Mouse (Mus musculus) lung, postnatal 25 days (tissue): ENCODE results near the gene Slc39a11.

ENCODE experiments used
- DNase-seq: peaks from one replicate; pipeline ENCODE4 v3.0.0; 2022; ENCODE audit warnings: low spot score

Gene Slc39a11

DNA sequence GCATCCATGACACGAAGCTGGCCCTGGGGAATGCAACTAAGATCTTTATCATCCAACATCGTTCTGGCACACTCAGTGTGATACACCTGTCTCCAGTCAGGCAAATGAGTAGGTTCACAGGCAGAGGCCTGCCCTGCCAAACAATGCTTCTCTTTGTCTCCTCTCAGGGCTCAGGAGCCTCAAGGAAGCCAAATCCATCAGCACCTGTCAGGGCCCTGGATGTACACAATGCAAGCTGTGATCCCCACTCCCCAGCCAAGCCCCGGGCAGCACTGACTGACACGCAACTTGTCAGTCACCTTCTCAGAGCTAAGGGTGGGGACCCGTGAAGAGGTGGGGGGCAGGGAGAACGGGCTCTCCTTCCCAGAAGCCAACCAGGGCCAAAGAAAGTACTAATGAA is 417.8 kb downstream of the Slc39a11 start:
- no peak for DNase-seq

DNA sequence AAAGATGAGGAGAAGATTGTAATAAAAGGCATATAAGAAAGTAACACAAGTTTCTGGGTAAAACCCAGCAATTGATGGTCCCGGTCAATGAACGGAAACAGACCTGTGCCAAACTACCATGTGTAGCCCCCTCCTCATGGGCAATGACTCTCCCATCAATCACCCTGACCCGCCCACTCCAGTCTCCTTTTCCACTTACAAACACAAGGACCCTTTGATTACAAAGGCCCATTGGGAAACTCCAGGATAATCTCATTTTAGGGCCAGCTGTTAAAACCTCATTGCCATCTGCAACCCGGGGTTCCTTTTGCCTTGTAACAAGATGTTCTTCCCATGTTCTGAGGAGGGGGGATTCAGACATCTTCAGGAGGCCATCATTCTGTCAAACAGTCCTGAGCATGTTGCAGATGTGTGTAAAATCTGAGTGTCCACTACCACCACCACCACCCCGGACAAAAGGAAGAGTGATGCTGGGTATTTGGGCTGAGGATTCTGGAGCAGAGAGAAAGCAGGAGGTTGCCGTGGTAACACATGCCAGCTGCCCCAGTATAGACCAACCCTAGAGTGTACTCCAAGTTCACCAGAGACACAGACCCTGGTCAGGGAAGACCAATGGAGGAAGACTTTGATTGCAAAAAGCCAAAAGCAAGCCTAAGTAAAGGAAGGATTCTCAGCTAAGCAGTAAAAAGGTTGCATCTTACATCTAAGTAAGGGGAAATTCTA is 419.3 kb downstream of the Slc39a11 start:
- DNase-seq: no peak

DNA sequence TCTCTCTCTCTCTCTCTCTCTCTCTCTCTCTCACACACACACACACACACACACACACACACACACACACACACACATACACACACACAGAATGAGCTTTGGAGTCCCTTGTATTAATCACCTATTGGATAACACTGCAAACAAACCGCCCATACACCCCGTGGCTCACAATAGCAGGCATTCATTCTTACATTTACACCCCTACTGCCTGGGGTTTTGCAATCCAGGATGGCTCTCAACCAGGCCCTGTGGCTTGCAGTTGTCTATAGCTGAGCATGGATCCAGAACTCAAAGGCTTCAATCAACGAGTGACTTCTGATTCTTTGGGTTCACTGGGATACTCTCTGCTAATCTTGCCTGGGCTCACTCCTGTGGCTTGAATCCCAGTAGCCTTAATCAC is 424.1 kb downstream of the Slc39a11 start:
- no peak for DNase-seq

DNA sequence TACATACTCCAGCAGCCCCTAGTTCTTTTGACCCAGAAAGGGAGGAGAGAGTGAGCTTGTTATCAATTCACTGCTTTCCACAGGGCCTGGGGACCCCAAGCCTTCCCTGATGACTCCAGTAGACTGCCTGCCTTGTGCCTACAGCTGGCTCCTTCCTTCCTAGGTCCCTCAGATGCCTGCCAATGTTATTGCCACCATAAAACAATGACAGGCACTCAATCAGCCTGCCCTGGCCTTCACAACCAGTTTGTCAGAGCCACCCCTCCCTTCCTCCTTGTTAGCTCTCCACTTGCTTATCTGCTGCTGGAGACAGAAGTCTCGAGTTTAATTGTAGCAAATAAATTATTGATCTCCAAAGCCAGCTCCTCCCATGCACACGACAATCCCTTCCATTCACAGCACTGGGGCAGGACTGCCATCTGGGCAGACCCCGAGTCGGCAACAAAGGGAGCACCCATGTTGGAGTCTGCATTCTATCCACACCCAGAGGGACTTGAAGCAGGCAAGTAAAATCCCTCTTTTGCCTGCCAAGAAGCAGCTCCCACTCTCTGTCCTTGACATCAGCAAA is 426.0 kb downstream of the Slc39a11 start:
- DNase-seq: no peak

DNA sequence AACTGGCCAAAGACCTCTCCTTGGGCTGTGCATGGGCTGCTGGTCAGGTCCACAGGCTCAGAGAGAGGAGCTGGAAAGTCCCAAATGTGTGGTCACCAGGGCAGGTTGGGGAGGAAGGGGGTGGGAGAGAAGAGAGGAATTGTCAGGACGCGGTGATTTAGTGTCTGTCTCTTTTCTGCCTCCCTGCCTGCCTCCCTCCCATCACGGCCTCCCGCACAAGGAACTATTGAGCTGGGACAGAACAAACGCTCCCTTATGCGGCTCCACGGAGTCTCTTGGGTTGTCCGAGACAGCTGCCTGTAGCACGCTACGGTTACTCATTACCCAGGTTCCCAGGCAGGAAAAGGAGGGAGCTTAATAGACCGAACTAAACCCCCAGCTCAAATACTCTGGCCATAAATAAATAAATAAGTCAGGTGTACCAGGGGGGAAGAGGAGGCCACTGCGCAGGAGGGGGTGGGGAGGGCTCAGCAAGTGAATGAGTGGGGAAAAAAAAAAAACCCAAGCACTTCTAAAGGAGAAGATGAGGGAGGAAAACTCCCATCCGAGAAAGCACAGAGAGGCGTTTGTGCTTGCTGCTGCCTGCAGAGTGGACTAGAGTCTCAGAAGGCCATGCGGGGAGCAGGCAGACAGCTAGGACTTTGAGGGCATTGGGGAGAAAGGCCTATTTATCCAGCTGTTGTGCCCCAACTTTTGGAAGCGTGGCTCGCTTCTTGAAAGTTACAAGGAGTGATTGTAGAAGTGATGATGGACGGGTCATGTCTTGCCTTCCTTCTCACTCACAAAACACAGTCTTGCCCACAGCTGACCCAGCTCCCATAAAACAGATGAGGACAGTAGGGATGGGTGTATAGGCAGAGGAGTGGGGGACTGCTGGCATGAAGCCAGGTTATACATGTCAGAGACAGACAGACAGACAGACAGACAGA is 428.3 kb downstream of the Slc39a11 start:
- no peak for DNase-seq

DNA sequence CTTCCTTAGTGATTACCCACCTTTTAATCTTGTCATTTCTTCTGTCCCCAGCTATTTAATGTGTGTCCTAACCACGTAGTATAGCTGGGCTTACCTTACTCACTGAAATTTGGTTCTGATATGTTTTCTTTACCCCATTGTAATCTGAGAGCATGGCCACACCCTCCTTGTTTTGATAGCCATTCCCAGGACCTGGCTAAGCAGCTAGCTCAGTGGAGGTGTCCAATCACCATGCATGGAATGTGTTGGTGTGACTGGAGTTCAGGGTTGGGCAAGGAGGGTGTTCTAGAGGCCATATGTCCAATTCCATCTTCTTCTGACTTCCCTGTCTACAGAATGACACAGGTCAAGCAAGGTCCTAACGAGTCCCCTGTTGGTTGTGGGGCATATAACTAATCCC is 429.2 kb downstream of the Slc39a11 start:
- DNase-seq: no peak

DNA sequence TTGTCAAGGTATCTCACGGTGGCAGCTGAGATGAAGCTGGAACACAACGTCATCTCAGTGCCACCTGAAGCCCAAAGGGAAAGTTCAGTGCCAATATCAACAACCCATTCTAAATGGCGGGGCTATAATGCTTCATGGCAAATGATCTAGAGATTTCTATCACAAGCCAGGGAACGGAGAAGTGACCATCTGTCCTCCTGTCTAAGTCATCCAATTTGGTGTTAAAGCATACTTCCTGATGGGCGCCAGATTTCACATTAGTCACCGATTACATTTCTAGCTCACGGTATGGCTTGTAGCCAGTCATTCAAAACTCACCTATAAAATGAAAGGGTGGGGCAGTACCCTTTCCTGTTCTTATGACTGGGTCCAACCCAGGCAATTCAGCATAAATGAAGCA is 435.1 kb downstream of the Slc39a11 start:
- DNase-seq: no peak

DNA sequence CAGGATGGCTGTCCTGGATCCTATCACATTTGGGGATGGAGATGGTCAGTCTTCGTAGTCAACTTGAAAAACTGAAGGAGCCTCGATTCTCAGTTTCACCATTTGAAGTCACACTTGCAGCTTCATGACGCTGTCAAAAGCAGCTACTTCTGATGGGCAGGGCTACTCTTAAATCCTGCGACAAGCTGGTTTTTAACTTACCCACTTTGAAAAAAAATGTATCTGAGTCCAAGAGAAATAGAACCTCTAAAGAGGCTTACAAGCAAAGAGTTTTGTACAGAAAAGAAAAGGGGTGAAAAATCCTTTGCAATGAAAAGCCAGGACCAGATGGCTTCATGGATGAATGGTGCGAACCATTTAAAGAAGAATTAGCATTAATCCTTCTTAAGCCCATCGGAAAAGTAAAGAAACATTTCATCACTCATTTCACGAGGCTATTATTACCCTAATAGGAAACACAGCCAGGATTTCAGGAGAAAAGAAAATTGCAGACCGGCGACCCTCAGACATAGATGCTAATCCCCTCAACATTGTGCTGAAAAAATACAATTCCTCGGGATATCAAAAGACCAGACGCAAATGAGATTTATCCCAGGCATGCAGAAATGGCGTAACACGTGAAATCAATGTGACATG is 437.4 kb downstream of the Slc39a11 start:
- no peak for DNase-seq

DNA sequence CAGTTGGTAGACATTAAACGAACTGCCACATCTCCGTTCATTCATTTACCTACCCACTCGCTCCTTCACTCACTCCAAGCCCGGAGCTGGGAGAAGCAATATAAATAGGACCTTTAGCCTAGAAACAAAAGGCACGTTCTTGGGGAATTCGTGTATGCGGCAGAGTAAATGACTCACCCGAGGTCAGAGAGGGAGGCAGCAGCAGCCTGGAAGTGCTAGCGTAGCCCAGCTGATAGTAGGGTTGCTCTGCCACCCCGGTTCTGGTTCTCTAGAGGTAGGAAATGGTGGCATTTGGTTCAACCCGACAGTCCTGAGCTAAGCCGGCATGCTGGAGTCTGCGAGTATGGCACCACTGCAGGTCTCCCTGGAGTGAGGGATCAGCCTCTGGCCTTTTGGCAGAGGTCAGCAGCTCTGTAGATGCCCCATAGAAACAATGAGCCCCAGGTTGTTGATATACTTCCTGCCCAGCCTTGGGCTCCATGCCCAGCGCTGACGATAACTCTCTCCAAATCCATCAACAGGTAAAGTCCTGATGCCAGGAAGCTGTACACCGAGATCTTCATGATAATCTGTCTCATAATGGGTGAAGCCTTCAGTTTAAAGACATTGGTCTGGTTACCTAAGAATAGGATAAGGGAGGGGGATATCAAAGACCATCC is 440.5 kb downstream of the Slc39a11 start:
- DNase-seq: peak; percentile 9

DNA sequence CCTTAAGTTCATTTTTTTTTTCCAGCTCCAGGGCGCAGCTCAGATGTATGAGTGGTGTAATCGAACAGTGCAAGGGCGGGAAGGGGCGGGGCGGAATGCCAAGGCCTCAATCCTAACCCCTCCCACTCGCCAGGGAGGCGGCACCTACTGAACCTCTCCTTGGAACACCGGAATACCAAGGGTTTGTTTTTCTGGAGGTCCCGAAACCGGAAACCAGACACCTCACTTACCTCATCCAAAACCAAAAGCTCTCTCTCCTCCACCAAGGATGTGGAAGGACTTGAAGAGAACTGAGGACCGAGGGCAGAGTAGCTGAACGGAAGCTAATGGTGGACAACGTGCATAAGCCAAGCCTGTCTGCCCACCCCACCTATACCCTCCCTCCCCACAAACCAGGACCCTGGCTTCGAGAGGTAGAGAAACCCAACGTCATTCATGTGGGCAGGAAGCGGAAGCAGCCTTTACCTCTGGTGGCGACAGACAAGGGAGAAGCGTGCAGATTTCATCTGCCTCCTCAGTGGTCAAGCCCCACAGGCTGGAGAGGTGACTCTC is 441.3 kb downstream of the Slc39a11 start:
- no peak for DNase-seq

DNA sequence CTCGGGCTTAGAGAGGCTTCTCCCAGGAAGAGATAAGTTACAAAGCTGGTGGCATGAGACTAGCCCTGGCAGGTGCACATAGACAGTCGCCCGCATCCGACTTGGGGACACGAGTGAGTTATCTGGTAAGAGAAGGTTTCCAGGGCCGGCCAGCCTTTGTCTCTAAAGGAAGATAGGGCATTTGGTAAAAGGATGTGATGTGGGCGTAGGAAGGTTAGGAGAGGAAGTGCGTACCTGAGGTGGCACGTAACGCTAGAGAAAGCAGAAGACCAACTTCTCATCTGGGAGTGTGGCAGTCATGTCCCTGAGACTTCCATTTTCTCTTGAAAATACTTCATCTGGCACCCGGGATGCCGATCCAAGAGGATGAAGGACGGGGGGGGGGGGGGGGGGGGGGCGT is 441.9 kb downstream of the Slc39a11 start:
- no peak for DNase-seq

DNA sequence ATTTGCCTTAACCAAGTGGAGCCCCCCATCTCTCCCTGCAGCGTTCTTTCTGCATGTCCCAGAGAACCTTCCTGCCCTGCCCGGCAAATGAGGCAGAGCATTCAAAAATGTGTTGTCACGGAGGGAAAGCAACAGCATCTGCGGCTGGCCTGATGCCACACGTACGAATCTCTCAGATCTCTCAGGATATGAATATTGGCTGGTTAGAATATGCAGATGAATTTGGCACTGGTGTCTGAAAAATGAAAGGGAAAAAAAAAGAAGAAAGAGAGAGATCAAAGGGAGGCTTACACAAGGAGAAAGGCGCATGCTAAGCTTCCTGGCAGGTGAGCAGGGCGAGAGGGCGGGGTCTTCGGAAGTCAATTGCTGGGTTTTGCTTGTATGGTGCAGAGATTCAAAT is 443.8 kb downstream of the Slc39a11 start:
- no peak for DNase-seq

DNA sequence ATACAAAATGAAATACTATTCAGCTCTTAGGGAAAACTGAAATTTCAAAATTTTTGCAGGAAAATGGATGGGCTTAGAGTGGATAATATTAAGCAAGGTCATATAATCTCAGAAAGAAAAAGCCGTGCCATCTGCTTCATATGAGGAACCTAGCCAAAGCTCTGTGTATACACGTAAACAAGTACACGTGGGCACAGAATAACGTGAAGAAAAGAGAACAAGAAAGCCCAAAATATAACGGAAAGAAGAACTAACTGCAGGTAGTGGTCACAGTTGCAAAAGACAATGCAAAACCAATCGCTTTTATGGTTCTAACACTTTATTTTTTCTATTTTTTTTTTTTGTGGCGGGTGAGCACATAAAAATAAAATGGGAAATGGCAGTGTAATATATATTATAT is 446.9 kb downstream of the Slc39a11 start:
- no peak for DNase-seq

DNA sequence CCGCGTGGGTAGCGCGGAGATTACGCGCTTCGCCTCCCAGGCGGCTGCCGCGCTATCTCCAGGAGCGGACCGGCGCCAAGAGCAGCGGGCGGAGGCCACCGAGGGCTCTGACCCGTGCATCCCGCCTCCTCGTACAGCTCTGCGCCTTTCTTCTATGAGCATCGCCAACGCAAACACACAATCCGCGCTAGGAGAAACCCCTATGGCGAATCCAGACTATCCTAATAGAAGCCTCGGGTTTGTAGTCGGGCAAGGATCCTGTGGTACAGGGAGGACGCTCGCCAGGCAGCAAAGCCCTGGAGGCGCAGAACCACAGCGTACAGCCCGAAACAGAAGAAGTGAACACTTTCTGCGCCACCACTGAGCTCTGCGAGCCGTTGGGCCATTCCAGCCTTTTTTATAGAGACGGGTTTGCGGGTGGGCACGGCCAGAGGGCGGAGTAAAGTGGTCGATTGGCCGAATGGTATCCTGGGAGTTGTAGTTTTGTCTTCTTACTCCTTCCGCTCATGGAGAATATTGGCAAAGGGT is 448.3 kb downstream of the Slc39a11 start:
- peak; percentile 80 for DNase-seq

DNA sequence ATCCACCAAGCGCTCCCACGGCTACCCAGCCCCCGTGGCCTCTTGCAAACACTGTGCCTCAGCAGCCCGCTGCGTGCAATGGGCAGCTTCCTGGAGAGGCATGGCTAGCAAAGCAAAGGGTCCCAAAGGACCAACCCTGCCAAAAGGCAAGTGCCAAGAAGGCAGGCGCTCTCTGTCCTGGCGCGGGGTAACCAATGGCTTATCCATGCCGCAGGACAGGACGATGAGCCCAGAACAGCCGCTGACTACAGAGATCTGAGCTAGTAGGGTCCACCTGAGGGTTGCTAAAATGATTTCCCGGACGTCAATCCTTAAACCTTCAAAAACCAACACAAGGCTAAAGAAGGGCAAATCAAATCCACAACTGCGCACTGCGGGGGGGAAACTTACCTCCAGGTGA is 449.0 kb downstream of the Slc39a11 start:
- no peak for DNase-seq

DNA sequence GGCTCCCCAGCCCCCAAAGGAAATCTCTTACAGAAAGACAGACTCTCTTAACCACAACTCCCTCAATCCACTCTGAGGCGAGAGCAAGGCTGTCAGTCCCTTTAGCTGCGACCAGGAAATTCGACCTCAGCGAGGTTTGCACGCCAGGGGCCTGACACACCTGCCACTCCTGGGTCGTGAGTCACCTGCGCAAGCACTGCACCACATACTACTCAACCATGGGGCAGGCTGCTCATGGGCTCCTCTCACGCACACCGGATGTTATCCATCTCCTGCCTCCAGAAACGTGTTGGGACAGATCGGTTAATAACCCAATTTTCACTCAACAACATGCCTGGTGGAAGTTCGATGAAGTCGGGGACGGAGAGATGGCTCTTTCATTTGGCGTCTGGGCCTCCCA is 451.3 kb downstream of the Slc39a11 start:
- DNase-seq: no peak

DNA sequence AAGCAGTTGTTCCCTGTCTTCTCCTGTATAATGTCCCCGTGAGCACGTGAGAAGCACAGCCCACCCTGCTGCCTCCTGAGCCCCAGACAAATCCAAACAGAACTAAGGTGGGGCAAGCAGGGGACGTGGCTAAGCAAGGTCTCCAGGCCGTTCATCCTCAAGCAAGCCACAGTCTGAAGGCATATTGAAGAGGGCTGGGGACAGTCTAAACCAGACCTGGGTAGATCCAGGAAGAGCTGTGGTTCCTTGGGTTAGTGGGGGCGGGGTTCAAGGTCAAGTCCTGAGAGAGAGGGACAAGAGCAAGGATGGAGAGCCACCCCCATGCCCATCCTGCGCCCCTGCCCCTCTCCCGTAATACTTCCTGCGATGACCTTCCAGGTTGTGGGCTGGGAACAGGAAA is 452.3 kb downstream of the Slc39a11 start:
- no peak for DNase-seq

DNA sequence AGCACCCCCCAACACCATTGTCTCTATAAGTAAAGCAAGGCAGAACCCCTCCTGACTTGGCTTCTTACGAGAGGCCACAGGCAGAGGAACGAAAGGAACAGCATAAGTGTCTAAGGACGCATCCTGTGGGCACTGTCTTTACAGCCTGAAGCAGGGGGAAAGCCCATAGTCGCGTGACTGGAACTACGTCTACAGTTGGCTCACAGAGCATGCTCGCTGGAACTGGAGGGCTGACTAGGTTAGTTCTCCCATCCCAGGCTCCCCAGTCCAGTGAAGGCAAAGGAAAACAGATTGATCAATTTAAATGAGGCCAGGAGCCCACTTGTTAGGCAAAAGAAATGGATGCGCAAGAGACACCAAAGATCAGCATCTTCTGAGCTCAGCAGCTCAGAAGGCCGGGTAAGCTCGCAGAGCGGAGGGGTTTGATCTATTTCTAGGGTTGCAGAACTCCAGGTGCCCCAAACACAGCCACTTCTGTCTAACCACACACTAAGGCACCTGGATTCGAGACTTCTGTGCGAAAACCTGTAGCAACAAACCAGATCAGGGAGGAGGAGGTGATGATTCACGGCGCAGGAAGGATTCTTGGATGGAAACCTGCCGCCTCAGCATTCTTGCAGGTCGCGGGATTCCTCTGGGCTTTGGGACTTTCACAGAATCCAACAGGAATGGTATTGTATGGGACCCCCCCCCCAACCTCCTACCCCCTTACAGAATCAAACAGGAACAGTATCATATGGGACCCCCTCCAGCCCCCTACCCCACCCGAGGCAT is 453.5 kb downstream of the Slc39a11 start:
- no peak for DNase-seq
